Mouse (Mus musculus): Measurements from ENCODE around the gene Dennd1b.

- TF ChIP-seq CTCF (IDR thresholded peaks at IDR 0.05; ENCODE audit: low read depth, low read length) (no peak), TAL1 (conservative IDR thresholded peaks at IDR 0.05; ENCODE audit: low read depth, low read length) (no peak), GATA1 (IDR thresholded peaks at IDR 0.05; ENCODE audit: borderline replicate concordance, low read length) (no peak)
Observed at GRCm38 (mm10) chr1:139223804-139224203, 260.6 kb downstream of the Dennd1b start.

All from G1E (cell line).